Mouse (Mus musculus) layer of hippocampus, adult 9-11 months (tissue): ENCODE measurements around the gene Prr5l.

ENCODE experiments used
- DNase-seq: peaks from one replicate; pipeline ENCODE4 v3.0.0; 2022

Prr5l gene

GRCm38 (mm10) chr2:101871179-101871578 is 11.6 kb downstream of the Prr5l start:
- DNase-seq, result no peak

GRCm38 (mm10) chr2:101868683-101869082 is 14.1 kb downstream of the Prr5l start:
- DNase-seq, result no peak

- no peak for DNase-seq
These were observed 20.4 kb downstream of the Prr5l start for GRCm38 (mm10) chr2:101862219-101863123.

GRCm38 (mm10) chr2:101860920-101861485 is 21.8 kb downstream of the Prr5l start:
- no peak for DNase-seq

- DNase-seq, result no peak
These were observed 26.7 kb downstream of the Prr5l start for GRCm38 (mm10) chr2:101856174-101856573.

GRCm38 (mm10) chr2:101854792-101855191 is 28.0 kb downstream of the Prr5l start:
- DNase-seq, result no peak

GRCm38 (mm10) chr2:101842756-101843155 is 40.1 kb downstream of the Prr5l start:
- DNase-seq, result no peak

GRCm38 (mm10) chr2:101834816-101835523 is 47.9 kb downstream of the Prr5l start:
- no peak for DNase-seq

GRCm38 (mm10) chr2:101832361-101832760 is 50.5 kb downstream of the Prr5l start:
- no peak for DNase-seq

- no peak for DNase-seq
These were observed 51.0 kb downstream of the Prr5l start for GRCm38 (mm10) chr2:101831851-101832250.

- no peak for DNase-seq
These were observed 52.5 kb downstream of the Prr5l start for GRCm38 (mm10) chr2:101830186-101830915.

- no peak for DNase-seq
These were observed 53.8 kb downstream of the Prr5l start for GRCm38 (mm10) chr2:101829013-101829412.

- no peak for DNase-seq
These were observed 54.7 kb downstream of the Prr5l start for GRCm38 (mm10) chr2:101828057-101828643.

GRCm38 (mm10) chr2:101827626-101828025 is 55.2 kb downstream of the Prr5l start:
- DNase-seq, result no peak

- no peak for DNase-seq
These were observed 55.8 kb downstream of the Prr5l start for GRCm38 (mm10) chr2:101826950-101827600.

GRCm38 (mm10) chr2:101826186-101826707 is 56.6 kb downstream of the Prr5l start:
- no peak for DNase-seq

- no peak for DNase-seq
These were observed 57.4 kb downstream of the Prr5l start for GRCm38 (mm10) chr2:101825226-101826120.

- DNase-seq, result no peak
These were observed 59.0 kb downstream of the Prr5l start for GRCm38 (mm10) chr2:101823821-101824220.

- DNase-seq, result no peak
These were observed 60.0 kb downstream of the Prr5l start for GRCm38 (mm10) chr2:101822785-101823184.

- no peak for DNase-seq
These were observed 62.0 kb downstream of the Prr5l start for GRCm38 (mm10) chr2:101820816-101821215.
